Mouse (Mus musculus): ENCODE results near the gene Unk.
"Not testable (repeated sequence)": the region's sequence is repeated elsewhere in the genome, so short reads cannot be mapped to it uniquely, and the experiment has no call there.

Gene Unk

DNA sequence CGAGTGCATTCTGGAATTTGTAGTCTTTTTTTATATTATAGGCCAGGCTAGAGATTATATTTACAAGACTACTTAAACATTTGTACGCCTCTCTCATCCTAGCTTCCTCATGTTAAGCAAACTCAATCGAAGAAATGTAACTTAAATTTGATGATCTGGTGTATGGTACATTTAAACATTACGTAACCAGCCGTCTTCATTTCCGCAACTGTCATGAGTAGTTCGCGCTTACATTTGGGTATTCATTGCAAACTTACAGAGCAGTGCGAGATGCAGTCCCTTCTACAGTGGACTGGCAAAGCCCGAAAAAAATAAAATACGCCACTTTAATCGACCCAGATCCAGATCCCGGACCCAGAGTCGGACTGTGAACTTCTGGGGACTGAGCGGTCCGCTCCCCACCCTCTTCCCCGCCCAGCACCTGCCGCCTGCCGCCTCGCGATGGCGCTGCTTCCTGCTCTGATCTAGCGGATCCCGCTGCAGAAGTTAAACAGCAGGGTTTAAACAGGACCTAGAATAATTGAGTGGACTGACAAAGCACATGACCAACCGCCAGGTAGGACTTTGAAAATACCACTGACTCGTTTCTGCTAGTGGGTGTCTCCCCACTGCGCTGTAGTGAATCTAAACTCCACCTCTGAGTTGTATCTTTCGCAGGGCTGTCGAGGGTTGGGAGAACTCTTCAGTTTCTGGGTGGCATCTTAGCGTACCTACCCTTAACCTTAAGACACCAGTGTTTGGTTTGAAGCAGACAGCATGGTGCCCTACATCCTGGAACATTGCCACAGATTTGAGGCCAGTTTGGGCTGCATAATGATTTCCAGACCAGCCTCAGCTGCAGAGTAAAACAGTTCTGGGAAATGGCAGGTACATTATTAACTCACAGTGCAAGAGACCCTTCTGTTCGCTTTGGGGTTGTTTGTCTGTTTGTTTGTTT, 57.3 kb downstream of the Unk start:
- DNase-seq (ENCODE audit: low spot score in 2 of 2), result peak; percentile 81 to 88

GRCm38 (mm10) chr11:116088188-116088587, 58.1 kb downstream of the Unk start:
- no peak for DNase-seq (ENCODE audit: low spot score in 2 of 2)

DNA sequence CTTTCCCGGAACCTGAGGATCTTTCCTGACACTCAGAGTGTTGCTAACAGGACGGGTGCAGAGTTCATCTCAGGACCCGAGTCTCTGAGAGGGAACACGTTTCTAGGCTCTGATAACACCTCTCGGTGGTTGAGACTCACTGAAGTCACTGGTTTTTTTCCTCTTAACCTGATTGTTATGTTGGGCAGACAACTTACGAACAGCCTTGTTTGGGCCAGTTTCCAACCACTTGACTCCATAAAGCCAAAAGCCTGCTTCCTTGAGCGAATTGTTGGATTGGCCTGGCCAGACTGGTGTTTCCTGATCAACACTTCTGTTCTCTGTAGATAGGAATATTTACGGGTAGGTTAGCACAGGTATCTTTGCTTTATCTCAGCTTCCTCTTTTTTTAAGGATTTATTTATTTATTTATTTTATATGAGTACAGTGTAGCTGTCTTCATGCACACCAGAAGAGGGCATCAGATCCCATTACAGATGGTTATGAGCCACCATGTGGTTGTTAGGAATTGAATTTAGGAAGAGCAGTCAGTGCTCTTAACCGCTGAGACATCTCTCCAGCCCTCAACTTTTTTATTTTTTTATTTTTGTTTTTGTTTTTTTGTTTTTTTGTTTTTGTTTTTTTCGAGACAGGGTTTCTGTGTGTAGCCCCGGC, 58.7 kb downstream of the Unk start:
- no peak for DNase-seq (ENCODE audit: low spot score in 2 of 2)

- DNase-seq (ENCODE audit: low spot score in 2 of 2), result no peak
Measured at GRCm38 (mm10) chr11:116089545-116089944, 59.4 kb downstream of the Unk start.

- no peak for DNase-seq (ENCODE audit: low spot score in 2 of 2)
Measured at GRCm38 (mm10) chr11:116091591-116091990, 61.5 kb downstream of the Unk start.

- DNase-seq (ENCODE audit: low spot score in 2 of 2), result not testable (repeated sequence)
Measured at GRCm38 (mm10) chr11:116092959-116093358, 62.8 kb downstream of the Unk start.

- no peak for DNase-seq (ENCODE audit: low spot score in 2 of 2)
Measured at GRCm38 (mm10) chr11:116093771-116094565, 63.8 kb downstream of the Unk start.

DNA sequence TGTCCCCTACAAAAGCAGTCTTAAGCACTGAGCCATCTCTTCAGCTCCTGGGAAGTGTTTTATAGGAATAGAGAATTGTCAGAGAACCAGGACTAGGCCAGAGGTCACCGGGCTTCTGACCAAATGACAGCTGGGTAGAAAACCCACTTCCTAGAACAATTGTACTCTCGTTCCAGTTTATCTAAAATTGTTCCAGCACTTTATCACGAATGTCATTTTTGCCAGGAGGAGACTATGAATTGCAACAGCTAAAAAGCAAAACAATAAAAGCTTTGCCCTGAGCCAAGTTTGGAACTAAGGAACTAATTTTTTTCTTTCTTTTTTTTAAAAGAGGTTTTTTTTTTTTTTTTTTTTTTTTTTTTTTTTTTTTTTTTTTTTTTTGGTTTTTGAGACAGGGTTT, 65.5 kb downstream of the Unk start:
- DNase-seq (ENCODE audit: low spot score in 2 of 2), result no peak

GRCm38 (mm10) chr11:116096213-116097108, 66.3 kb downstream of the Unk start:
- peak in 1 of 2 experiments; percentile 54 for DNase-seq (ENCODE audit: low spot score in 2 of 2)

DNA sequence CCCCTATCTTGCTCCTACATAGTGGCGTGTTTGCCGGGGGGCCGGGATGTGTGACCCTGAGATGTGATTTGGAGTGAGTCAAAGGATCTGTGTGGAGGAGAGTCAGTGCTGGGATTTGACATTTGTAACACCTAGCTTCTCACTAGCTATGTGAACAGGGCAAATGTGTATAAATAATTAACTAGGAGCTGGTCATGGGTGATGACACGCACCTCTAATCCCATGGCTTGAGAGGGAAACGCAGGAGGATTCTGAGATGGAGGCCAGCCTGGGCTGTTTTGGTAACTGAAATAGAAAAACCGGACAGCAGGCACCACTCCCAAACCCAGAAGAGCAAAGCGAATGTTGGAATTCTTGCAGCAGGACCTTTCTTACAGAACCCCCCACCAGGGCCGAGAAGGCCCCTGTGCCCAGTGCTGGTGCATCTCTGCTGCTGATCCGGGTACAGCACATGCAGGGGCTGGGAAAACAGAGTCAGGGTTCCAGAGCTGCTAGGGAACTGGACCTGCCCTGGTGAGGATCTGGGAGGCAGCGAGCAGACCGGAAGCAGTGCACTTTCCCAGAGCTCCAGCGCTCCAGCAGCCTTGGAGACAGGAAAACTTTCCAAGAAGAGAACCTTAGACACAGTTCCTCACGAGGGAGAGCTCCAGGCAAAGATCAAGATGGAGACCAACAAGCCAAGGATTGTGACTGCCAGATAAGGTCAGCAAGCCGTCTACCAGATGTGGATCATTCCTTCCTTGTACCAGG, 68.8 kb downstream of the Unk start:
- DNase-seq (ENCODE audit: low spot score in 2 of 2), result no peak

DNA sequence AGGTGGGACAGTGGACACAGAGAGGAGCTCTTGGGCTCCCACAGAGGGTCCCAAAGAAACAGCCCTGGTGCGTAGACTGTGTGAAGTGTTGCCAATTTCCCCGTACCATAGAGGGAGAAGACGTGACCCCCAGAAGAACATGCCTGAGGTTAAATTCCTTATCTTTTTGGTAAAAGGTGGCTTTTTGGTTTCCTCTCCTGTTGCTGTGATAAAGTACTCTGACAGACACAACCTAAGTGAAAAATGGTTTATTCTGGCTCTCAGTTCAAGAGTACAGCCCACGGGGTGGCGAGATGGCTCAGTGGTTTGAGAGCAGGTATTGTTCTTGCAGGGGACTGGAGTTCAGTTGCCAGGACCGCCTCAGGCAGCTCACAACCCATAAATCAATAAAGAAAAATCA, 69.3 kb downstream of the Unk start:
- no peak for DNase-seq (ENCODE audit: low spot score in 2 of 2)

- no peak for DNase-seq (ENCODE audit: low spot score in 2 of 2)
Measured at GRCm38 (mm10) chr11:116100385-116100784, 70.3 kb downstream of the Unk start.

- no peak for DNase-seq (ENCODE audit: low spot score in 2 of 2)
Measured at GRCm38 (mm10) chr11:116100839-116101238, 70.7 kb downstream of the Unk start.

DNA sequence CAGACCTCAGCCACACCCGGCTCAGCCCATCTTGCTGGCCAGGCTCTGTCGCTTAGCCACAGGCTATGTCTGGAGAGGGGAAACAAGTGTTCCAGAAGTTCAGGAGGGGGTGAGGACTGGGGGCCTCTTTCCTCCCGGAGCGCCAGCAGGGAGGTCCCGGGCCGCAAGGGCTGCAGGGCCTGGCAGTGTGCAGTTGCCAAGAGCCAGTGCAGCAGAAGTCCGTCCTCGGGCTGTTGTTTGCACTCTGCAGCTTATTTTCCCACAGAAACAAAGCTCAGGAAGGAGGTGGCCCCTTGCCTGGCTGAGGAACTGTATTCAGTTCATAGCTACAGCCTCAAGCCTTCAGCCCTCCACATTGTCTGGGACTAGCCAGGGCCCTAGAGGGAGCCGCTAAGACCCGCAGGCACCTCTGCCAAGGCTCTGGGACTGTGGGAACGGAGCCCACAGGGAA, 71.8 kb downstream of the Unk start:
- DNase-seq (ENCODE audit: low spot score in 2 of 2), result no peak

DNA sequence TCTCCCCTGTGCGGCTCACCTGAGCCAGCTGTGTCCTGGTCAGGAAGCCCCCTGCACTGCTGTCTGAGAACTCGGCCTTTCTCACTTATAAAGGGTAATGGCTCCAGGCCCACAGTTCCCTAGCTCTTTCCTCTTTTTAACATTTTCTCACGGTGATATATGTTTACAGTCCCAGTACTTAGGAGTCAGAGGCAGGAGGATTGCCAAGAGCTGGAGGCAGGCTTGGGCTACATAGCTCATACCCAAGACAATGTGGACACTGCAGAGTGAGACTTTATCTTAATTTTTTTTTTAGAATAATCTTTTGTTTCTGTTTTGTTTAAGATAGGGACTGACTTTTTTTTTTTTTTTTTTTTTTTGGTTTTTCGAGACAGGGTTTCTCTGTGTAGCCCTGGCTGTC, 72.3 kb downstream of the Unk start:
- DNase-seq (ENCODE audit: low spot score in 2 of 2), result no peak

DNA sequence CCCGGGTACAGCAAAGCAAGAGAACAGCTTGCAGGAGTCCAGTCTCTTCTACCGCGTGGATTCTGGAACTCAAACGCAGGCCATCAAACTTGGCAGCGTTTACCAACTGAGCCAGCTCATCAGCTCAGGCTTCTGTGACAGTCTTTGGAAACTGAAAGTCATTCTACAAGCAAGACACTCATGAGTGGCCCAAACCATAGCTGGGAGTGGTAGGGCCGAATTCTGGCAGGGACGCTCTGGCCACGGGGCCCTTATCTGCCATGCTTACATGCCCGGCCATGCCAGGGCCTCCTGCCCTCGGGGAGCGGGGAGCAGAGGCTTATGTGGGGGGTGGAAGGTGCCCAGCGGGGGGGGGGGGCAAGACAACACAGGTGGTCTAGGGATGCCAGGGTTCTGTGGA, 73.5 kb downstream of the Unk start:
- no peak for DNase-seq (ENCODE audit: low spot score in 2 of 2)

- DNase-seq (ENCODE audit: low spot score in 2 of 2), result no peak
Measured at GRCm38 (mm10) chr11:116104006-116104646, 74.0 kb downstream of the Unk start.

GRCm38 (mm10) chr11:116105065-116105464, 74.9 kb downstream of the Unk start:
- no peak for DNase-seq (ENCODE audit: low spot score in 2 of 2)

GRCm38 (mm10) chr11:116106154-116106962, 76.2 kb downstream of the Unk start:
- no peak for DNase-seq (ENCODE audit: low spot score in 2 of 2)
